Mouse (Mus musculus) layer of hippocampus, postnatal 36 days (tissue): ENCODE data around the gene Med10. TPM values are rescaled to one million over a fixed set of nuclear protein-coding genes. Genes with fewer than 3 reads are reported as not detected.

ENCODE experiments used
- DNase-seq, 2 experiments: peaks; one replicate each; pipeline ENCODE4 v3.0.0; 2022
- total RNA-seq, 2 experiments: library from RNA; stranded (reverse); gene quantifications; 2 replicates each; pipeline ENCODE4 v1.2.3; 2021

The Med10 gene
- total RNA-seq, 2 experiments from 2014 or later: 60.2 to 63.5 TPM

- no peak for DNase-seq
These were observed 28.4 kb downstream of the Med10 start for GRCm38 (mm10) chr13:69830606-69831005.

GRCm38 (mm10) chr13:69832578-69832977 lies 30.4 kb downstream of the Med10 start:
- no peak for DNase-seq

- no peak for DNase-seq
These were observed 31.2 kb downstream of the Med10 start for GRCm38 (mm10) chr13:69833416-69833815.

GRCm38 (mm10) chr13:69845592-69845991 lies 43.4 kb downstream of the Med10 start:
- DNase-seq: peak; percentile 27

- DNase-seq: peak; percentile 16 to 20
These were observed 47.4 kb downstream of the Med10 start for GRCm38 (mm10) chr13:69849579-69849978.

GRCm38 (mm10) chr13:69852313-69852712 lies 50.1 kb downstream of the Med10 start:
- no peak for DNase-seq

- no peak for DNase-seq
These were observed 51.3 kb downstream of the Med10 start for GRCm38 (mm10) chr13:69853425-69854043.

- DNase-seq: no peak
These were observed 53.7 kb downstream of the Med10 start for GRCm38 (mm10) chr13:69855941-69856340.

GRCm38 (mm10) chr13:69862276-69862675 lies 60.1 kb downstream of the Med10 start:
- no peak for DNase-seq

GRCm38 (mm10) chr13:69864911-69865310 lies 62.7 kb downstream of the Med10 start:
- DNase-seq: no peak

Other genes starting within 250 kb of the Med10 start
- gene Srd5a1, start 191.0 kb upstream of the Med10 start, total RNA-seq: 10 to 100 TPM in 1 of 2 experiments, 1 to 10 TPM in 1; 8.6 to 11.8 TPM
- 100 to 1,000 TPM; 192 to 209 TPM for gene Ube2ql1, start 62.5 kb upstream of the Med10 start, total RNA-seq